Mouse (Mus musculus) cortical plate, adult 2 months (tissue): ENCODE measurements around the gene Neurod4.

Experiments used
- CTCF ChIP-seq: fragments of 200-500 bp; IDR thresholded peaks from 2 replicates; pipeline ENCODE4 v1.5.1; 2011; ENCODE audit warnings: mild to moderate bottlenecking, control low read depth, low read length; ENCODE audit not compliant: insufficient read depth; ENCODE audit errors: extremely low read depth
- POLR2A ChIP-seq: fragments of 200-500 bp; IDR thresholded peaks from 2 replicates; pipeline ENCODE4 v1.6.1; 2011; ENCODE audit warnings: mild to moderate bottlenecking, low read length, control low read depth; ENCODE audit not compliant: insufficient read depth; ENCODE audit errors: extremely low read depth

GRCm38 (mm10) chr10:130313531-130313930, 33.5 kb upstream of the Neurod4 start:
- TF ChIP-seq CTCF (peak; percentile 25; the same call in 1 of the 2 replicates), POLR2A (no peak)
